Mouse (Mus musculus) CH12.LX (cell line): ENCODE measurements at regions not wholly inside any gene's neighbourhood (a gene's known extent, or its start where the extent isn't known, plus 50 kb on each side); places are given as distances from the start of the nearest gene placed in this dataset.

ENCODE experiments used
- DNase-seq: peaks from one replicate; pipeline ENCODE4 v3.0.0-alpha.2; 2013; ENCODE audit errors: extremely low read depth
- H3K27ac ChIP-seq: 2 replicates; pipeline ENCODE4 v1.5.1; 2012; ENCODE audit warnings: low read depth, mild to moderate bottlenecking, control low read depth, moderate library complexity; ENCODE audit not compliant: insufficient read depth
- H3K27me3 ChIP-seq: replicated peaks from 2 replicates; pipeline ENCODE3; 2012; ENCODE audit warnings: inconsistent platforms
- H3K36me3 ChIP-seq, 2 experiments: replicated peaks in 1 of 2; 2 replicates each; pipeline versions ENCODE3 to v1.6.1; 2012; ENCODE audit warnings: inconsistent platforms in 1 of 2, low read length in 1 of 2, mild to moderate bottlenecking in 1 of 2, mixed read lengths in 1 of 2, moderate library complexity in 1 of 2; ENCODE audit not compliant: control insufficient read depth in 1 of 2, insufficient read depth in 1 of 2
- H3K4me1 ChIP-seq, 2 experiments: 2 replicates each; pipeline ENCODE4 v1.6.1; 2012; ENCODE audit warnings: inconsistent platforms in 1 of 2, moderate library complexity in 1 of 2; ENCODE audit not compliant: insufficient read depth in 2 of 2, control insufficient read depth in 1 of 2
- H3K4me2 ChIP-seq: 2 replicates; pipeline ENCODE4 v1.6.1; 2012; ENCODE audit warnings: low read depth, mild to moderate bottlenecking, control low read depth; ENCODE audit not compliant: poor library complexity, insufficient read depth, severe bottlenecking
- H3K4me3 ChIP-seq, 3 experiments: fragments of 150-350 bp in 1 of 3; sonication (generic) in 1 of 3; replicated peaks in 1 of 3; 2 replicates each; pipeline versions ENCODE3 to v1.5.1; 2011 to 2012; ENCODE audit warnings: low read depth in 2 of 3, low read length in 2 of 3, mild to moderate bottlenecking in 2 of 3, moderate library complexity in 2 of 3, control low read depth in 1 of 3, improper control_type of control experiment in 1 of 3, inconsistent platforms in 1 of 3, mixed read lengths in 1 of 3; ENCODE audit not compliant: poor library complexity in 1 of 3
- H3K79me2 ChIP-seq: replicated peaks from 2 replicates; pipeline ENCODE4 v1.6.1; 2012; ENCODE audit warnings: mild to moderate bottlenecking, moderate library complexity; ENCODE audit not compliant: control insufficient read depth, poor library complexity, insufficient read depth, severe bottlenecking; ENCODE audit errors: extremely low read depth
- H3K9ac ChIP-seq: 2 replicates; pipeline ENCODE4 v1.6.1; 2012; ENCODE audit warnings: low read depth, mild to moderate bottlenecking, control low read depth, moderate library complexity; ENCODE audit not compliant: insufficient read depth
- H3K9me3 ChIP-seq: replicated peaks from 2 replicates; pipeline ENCODE3; 2012; ENCODE audit warnings: low read length, inconsistent platforms, mixed read lengths
- BHLHE40 ChIP-seq: IDR thresholded peaks from 2 replicates; pipeline ENCODE4 v1.6.1; 2011; ENCODE audit warnings: mild to moderate bottlenecking, low read depth, low read length, improper control_type of control experiment
- CHD1 ChIP-seq: IDR thresholded peaks from 2 replicates; pipeline ENCODE4 v1.6.1; 2012; ENCODE audit warnings: low read depth, low read length, improper control_type of control experiment, inconsistent platforms
- EP300 ChIP-seq: IDR thresholded peaks from 2 replicates; pipeline ENCODE4 v1.6.1; 2011; ENCODE audit warnings: low read length, improper control_type of control experiment
- GABPA ChIP-seq: IDR thresholded peaks from 2 replicates; pipeline ENCODE4 v1.6.1; 2012; ENCODE audit warnings: low read depth, low read length, improper control_type of control experiment, inconsistent platforms; ENCODE audit not compliant: insufficient replicate concordance
- KAT2A ChIP-seq: IDR thresholded peaks from 2 replicates; pipeline ENCODE4 v1.6.1; 2012; ENCODE audit warnings: low read length, improper control_type of control experiment, inconsistent platforms; ENCODE audit not compliant: insufficient replicate concordance
- MAX ChIP-seq: IDR thresholded peaks from 2 replicates; pipeline ENCODE4 v1.6.1; 2011; ENCODE audit warnings: low read length, improper control_type of control experiment
- MXI1 ChIP-seq: IDR thresholded peaks from 2 replicates; pipeline ENCODE4 v1.6.1; 2011; ENCODE audit warnings: mild to moderate bottlenecking, low read depth, low read length, improper control_type of control experiment
- MYC ChIP-seq: IDR thresholded peaks from 2 replicates; pipeline ENCODE4 v1.6.1; 2011; ENCODE audit warnings: low read depth, mild to moderate bottlenecking, improper control_type of control experiment, low read length
- NRF1 ChIP-seq: IDR thresholded peaks from 2 replicates; pipeline ENCODE4 v1.6.1; 2014; ENCODE audit warnings: low read depth, mild to moderate bottlenecking, inconsistent platforms, low read length, improper control_type of control experiment, moderate library complexity
- RCOR1 ChIP-seq: conservative IDR thresholded peaks from 2 replicates; pipeline ENCODE4 v1.6.1; 2012; ENCODE audit warnings: low read depth, mild to moderate bottlenecking, inconsistent platforms, low read length, improper control_type of control experiment
- SIN3A ChIP-seq: IDR thresholded peaks from 2 replicates; pipeline ENCODE4 v1.6.1; 2012; ENCODE audit warnings: low read length, improper control_type of control experiment, inconsistent platforms
- SMC3 ChIP-seq: IDR thresholded peaks from 2 replicates; pipeline ENCODE4 v1.6.1; 2011; ENCODE audit warnings: low read depth, low read length, improper control_type of control experiment
- TBP ChIP-seq: conservative IDR thresholded peaks from 2 replicates; pipeline ENCODE4 v1.6.1; 2011; ENCODE audit warnings: low read depth, low read length, improper control_type of control experiment
- USF1 ChIP-seq: IDR thresholded peaks from 2 replicates; pipeline ENCODE4 v1.6.1; 2014; ENCODE audit warnings: low read depth, mild to moderate bottlenecking, inconsistent platforms, low read length, improper control_type of control experiment
- ZC3H11A ChIP-seq: IDR thresholded peaks from 2 replicates; pipeline ENCODE4 v1.6.1; 2012; ENCODE audit warnings: low read depth, mild to moderate bottlenecking, inconsistent platforms, low read length, improper control_type of control experiment
- ZKSCAN1 ChIP-seq: IDR thresholded peaks from 2 replicates; pipeline ENCODE4 v1.6.1; 2012; ENCODE audit warnings: low read depth, inconsistent platforms, low read length, improper control_type of control experiment, borderline replicate concordance
- ZNF384 ChIP-seq: IDR thresholded peaks from 2 replicates; pipeline ENCODE4 v1.6.1; 2012; ENCODE audit warnings: low read depth, low read length, improper control_type of control experiment, inconsistent platforms
- dilution Hi-C: fragments of 300-500 bp; cut with MboI; formaldehyde crosslinking; loops from 2 replicates; pipeline ENCODE4 v1.14.3; 2020; ENCODE audit warnings: low sequenced_read_pairs; ENCODE audit not compliant: extremely low pct_unique_long_range_greater_than_20kb, extremely low pct_ligation_motif_present
- in situ Hi-C: fragments of 300-500 bp; cut with MboI; formaldehyde crosslinking; loops from 3 replicates; pipeline ENCODE4 v1.14.3; 2019; ENCODE audit warnings: low sequenced_read_pairs, low pct_ligation_motif_present, low pct_unique_long_range_greater_than_20kb, mixed read lengths

GRCm38 (mm10) chr4:106049880-106050279 lies 260.2 kb downstream of the Gm12728 start:
- no peaks in the 10 kb centered on the region for H3K79me2 ChIP-seq
- no peak overlapping the region for H3K4me3 ChIP-seq
- H3K4me1 ChIP-seq, result no peaks in the 10 kb centered on the region
- H3K27ac ChIP-seq, result no peak overlapping the region
- in situ Hi-C loops, result no loop called here
- dilution Hi-C loops, result no loop called here
- no peaks in the 10 kb centered on the region for H3K36me3 ChIP-seq
- H3K9me3 ChIP-seq, result no peaks in the 10 kb centered on the region
- H3K4me2 ChIP-seq, result no peak overlapping the region
- no peak for TF ChIP-seq BHLHE40
- no peak for TF ChIP-seq ZC3H11A
- TF ChIP-seq MXI1, result no peak
- no peak for TF ChIP-seq USF1
- peaks cover 18% of the 10 kb centered on the region for H3K27me3 ChIP-seq
- no peak overlapping the region for H3K9ac ChIP-seq
- DNase-seq, result no peak

GRCm38 (mm10) chr4:106050297-106050696 lies 260.6 kb downstream of the Gm12728 start:
- Histone ChIP-seq H3K4me1 (no peaks in the 10 kb centered on the region), H3K27me3 (peaks cover 18% of the 10 kb centered on the region), H3K79me2 (no peaks in the 10 kb centered on the region), H3K4me2 (no peak overlapping the region), H3K27ac (no peak overlapping the region), H3K4me3 (no peak overlapping the region), H3K9me3 (no peaks in the 10 kb centered on the region), H3K36me3 (no peaks in the 10 kb centered on the region), H3K9ac (no peak overlapping the region)
- no peak for TF ChIP-seq GABPA
- TF ChIP-seq MAX, result no peak
- TF ChIP-seq MYC, result no peak
- TF ChIP-seq EP300, result no peak
- TF ChIP-seq TBP, result no peak
- no peak for TF ChIP-seq BHLHE40
- no peak for TF ChIP-seq CHD1
- TF ChIP-seq NRF1, result no peak
- TF ChIP-seq USF1, result no peak
- TF ChIP-seq RCOR1, result no peak
- TF ChIP-seq SMC3, result no peak
- TF ChIP-seq ZNF384, result no peak
- TF ChIP-seq ZKSCAN1, result no peak
- no peak for TF ChIP-seq ZC3H11A
- TF ChIP-seq KAT2A, result no peak
- TF ChIP-seq SIN3A, result no peak
- no peak for TF ChIP-seq MXI1
- DNase-seq, result no peak
- in situ Hi-C loops (no loop called here), dilution Hi-C loops (no loop called here)
